Mouse (Mus musculus) embryonic facial prominence, embryonic 10.5 days (tissue): Measurements from ENCODE around the gene Slc4a1. TPM values are rescaled to one million over a fixed set of nuclear protein-coding genes. Genes with fewer than 3 reads are reported as not detected.
A peak's percentile ranks its signal among the peaks of the same experiment; 100 is the strongest.

Experiments used
- DNase-seq: peaks from one replicate; pipeline ENCODE4 v3.0.0-alpha.2; 2017; ENCODE audit warnings: low spot score
- H3K27ac ChIP-seq: fragments of 300-500 bp; sonication (generic); replicated peaks from 2 replicates; pipeline ENCODE4 v1.5.1; 2016; ENCODE audit warnings: mild to moderate bottlenecking
- H3K27me3 ChIP-seq: fragments of 300-500 bp; sonication (generic); replicated peaks from 2 replicates; pipeline ENCODE4 v1.6.1; 2016; ENCODE audit warnings: low read depth, mild to moderate bottlenecking; ENCODE audit not compliant: poor library complexity, severe bottlenecking
- H3K36me3 ChIP-seq: fragments of 300-500 bp; sonication (generic); replicated peaks from 2 replicates; pipeline ENCODE4 v1.6.1; 2016; ENCODE audit warnings: mild to moderate bottlenecking, moderate library complexity
- H3K4me1 ChIP-seq: fragments of 300-500 bp; sonication (generic); 2 replicates; pipeline ENCODE4 v1.6.1; 2016
- H3K4me3 ChIP-seq: fragments of 300-500 bp; sonication (generic); 2 replicates; pipeline ENCODE4 v1.5.1; 2016; ENCODE audit warnings: mild to moderate bottlenecking, moderate library complexity
- H3K9me3 ChIP-seq: fragments of 300-500 bp; sonication (generic); 2 replicates; pipeline ENCODE4 v1.6.1; 2016; ENCODE audit warnings: mild to moderate bottlenecking
- WGBS: fragments of 180-500 bp; shearing (Covaris S2); methylation state at CpG from one replicate; pipeline ENCODE4 v1.1.7; 2016; 5-methylcytosine and 5-hydroxymethylcytosine counted together
- polyA plus RNA-seq: library from polyadenylated mRNA; unstranded; fragments of >200 nt; fragmentation: Nextera tagmentation; extraction: Ambion mirVana; gene quantifications from 2 replicates; pipeline ENCODE4 v1.2.1, GENCODE M21; 2016

The Slc4a1 gene
- polyA plus RNA-seq, 1 experiment from 2014 or later, result 33.8 TPM

- WGBS, result 27% methylated on average over 10 of the region's 10 CpGs
- H3K27me3 ChIP-seq, result peaks cover 6% of the 10 kb centered on the region; the same call in 1 of the 2 replicates
- H3K4me1 ChIP-seq, result peaks cover 24% of the 10 kb centered on the region
- peak overlapping the region; percentile 100 for H3K4me3 ChIP-seq
- no peak for DNase-seq
- H3K36me3 ChIP-seq, result peaks cover 2% of the 10 kb centered on the region
- H3K27ac ChIP-seq, result peak overlapping the region; percentile 100
- H3K9me3 ChIP-seq, result no peaks in the 10 kb centered on the region
Measured at GRCm38 (mm10) chr11:102320686-102321005, 45.4 kb downstream of the Slc4a1 start.

- Histone ChIP-seq H3K4me3 (peak overlapping the region; percentile 100), H3K9me3 (no peaks in the 10 kb centered on the region), H3K36me3 (peaks cover 7% of the 10 kb centered on the region), H3K4me1 (peaks cover 30% of the 10 kb centered on the region), H3K27ac (peak overlapping the region; percentile 100), H3K27me3 (peaks cover 6% of the 10 kb centered on the region; the same call in 1 of the 2 replicates)
- under 1% methylated on average over 38 of the region's 38 CpGs for WGBS
- DNase-seq, result peak; percentile 84
Measured at GRCm38 (mm10) chr11:102319941-102320685, 45.9 kb downstream of the Slc4a1 start.

DNA sequence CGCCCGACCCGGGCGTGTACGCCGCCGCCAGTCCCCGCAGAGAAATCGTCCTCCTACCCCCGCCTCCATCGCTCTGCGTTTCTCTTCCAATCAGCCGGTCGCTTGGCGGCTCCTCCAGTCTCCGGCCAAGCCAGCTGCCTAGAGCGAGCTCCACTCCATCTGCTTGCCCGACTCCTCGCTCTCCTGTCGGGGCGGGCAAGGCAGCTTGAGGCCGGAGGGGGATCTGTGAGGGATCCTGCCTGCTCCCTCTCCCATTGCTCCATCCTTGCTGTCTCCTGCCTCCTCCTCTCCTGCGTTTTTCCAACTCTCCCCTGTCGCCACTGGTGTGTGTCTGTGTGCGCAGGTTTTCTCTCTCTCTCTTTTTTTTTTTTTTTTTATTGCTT is 46.6 kb downstream of the Slc4a1 start, which contains the start of gene Ubtf:
Gene Ubtf, minus strand, starts transcription at position 333 of the 383 bp plus-strand sequence.
- Histone ChIP-seq H3K27me3 (peaks cover 6% of the 10 kb centered on the region; the same call in 1 of the 2 replicates), H3K9me3 (no peaks in the 10 kb centered on the region), H3K27ac (peak within 1 kb of the TSS; percentile 100), H3K4me1 (peaks cover 32% of the 10 kb centered on the region), H3K4me3 (peak within 1 kb of the TSS; percentile 100), H3K36me3 (peaks cover 14% of the 10 kb centered on the region)
- under 1% methylated on average over 25 of the region's 25 CpGs for WGBS
- peak; percentile 84 for DNase-seq

- H3K27me3 ChIP-seq, result peaks cover 6% of the 10 kb centered on the region; the same call in 1 of the 2 replicates
- H3K36me3 ChIP-seq, result peaks cover 20% of the 10 kb centered on the region
Measured at GRCm38 (mm10) chr11:102318576-102319409, 47.2 kb downstream of the Slc4a1 start.

DNA sequence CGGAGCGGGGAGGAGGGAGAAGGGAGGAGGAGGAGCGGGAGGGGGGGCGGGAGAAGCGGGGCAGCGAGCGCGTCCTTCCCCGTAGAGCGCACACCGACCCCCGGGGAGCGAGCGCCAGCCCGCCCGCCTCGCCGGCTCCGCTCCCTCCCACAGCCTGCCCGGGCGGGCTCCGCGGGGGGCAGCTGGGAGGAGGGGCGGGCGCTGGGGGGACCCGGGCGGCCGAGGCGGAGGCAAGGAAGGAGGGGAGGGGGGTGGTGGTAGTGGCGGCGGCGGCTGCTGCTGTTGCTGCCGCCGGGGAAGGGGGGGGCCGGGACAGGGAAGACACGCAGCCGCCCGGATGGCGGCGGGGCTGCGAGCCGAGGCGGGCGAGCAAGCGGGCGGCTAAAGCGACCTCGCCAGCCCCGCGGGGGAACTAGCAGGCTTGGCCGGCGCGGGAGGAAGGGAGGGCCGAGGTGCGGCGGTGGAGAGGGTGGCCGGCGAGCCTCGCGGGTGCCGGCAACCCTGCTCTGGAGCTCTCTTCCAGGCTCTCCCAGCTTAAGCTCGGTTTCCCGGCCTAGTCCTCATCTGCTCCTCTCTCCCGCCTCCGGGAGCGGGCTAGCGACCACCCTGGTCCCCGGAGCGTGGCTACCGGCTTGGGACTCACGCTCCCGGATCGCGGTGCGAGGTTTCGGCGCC is 48.0 kb downstream of the Slc4a1 start:
- Histone ChIP-seq H3K9me3 (no peaks in the 10 kb centered on the region), H3K4me1 (peaks cover 32% of the 10 kb centered on the region), H3K27me3 (peaks cover 6% of the 10 kb centered on the region; the same call in 1 of the 2 replicates), H3K4me3 (peak overlapping the region; percentile 100), H3K27ac (peak overlapping the region; percentile 100), H3K36me3 (peaks cover 28% of the 10 kb centered on the region)
- DNase-seq, result peak; percentile 89
- WGBS, result under 1% methylated on average over 65 of the region's 77 CpGs

More at GRCm38 (mm10) chr11:102318576-102319409, 47.2 kb downstream of the Slc4a1 start:
- under 1% methylated on average over 84 of the region's 84 CpGs for WGBS
- Histone ChIP-seq H3K4me3 (peak overlapping the region; percentile 100), H3K27ac (peak overlapping the region; percentile 100), H3K9me3 (no peaks in the 10 kb centered on the region), H3K4me1 (peaks cover 32% of the 10 kb centered on the region)
- peak; percentile 76 for DNase-seq

DNA sequence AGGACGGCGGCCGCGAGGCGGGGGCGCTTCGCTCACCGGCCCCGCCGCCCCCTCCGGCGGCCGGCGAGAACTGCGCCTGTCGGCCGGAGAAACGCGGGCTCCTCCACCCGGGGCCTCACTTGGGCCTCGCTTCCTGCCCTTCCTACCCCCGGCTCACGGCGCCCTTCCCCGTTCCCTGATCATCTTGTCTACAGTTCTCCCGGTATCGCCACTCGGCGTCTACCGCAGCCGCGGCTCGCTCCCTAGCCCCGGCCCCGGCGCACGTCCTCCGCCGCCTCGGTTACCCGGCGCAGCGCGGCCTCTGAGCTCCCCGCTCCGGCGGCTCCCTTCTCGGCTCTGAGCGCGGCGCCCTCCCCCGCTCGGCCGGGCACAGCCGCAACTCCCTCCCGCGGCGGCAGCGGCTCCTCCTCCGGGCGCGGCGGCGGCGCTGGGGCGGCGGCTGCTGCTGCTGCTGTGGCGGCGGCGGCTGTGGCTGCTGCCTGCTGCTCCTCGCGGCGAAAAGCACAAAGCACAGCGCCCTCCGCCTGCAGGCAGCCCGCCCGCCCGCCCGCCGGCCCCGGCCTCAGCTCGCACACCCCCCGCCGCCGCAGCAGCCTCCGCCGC is 48.6 kb downstream of the Slc4a1 start:
- Histone ChIP-seq H3K27ac (peak overlapping the region; percentile 100), H3K4me1 (peaks cover 32% of the 10 kb centered on the region), H3K27me3 (0 out of 2 replicates have a peak, but pooled peaks cover 3% of the 10 kb centered on the region), H3K9me3 (no peaks in the 10 kb centered on the region), H3K36me3 (peaks cover 34% of the 10 kb centered on the region), H3K4me3 (peak overlapping the region; percentile 100)
- WGBS, result under 1% methylated on average over 87 of the region's 87 CpGs
- peak; percentile 80 for DNase-seq

GRCm38 (mm10) chr11:102316572-102317297 is 49.3 kb downstream of the Slc4a1 start:
- peak overlapping the region; percentile 100 for H3K27ac ChIP-seq
- H3K27me3 ChIP-seq, result no peaks in the 10 kb centered on the region
- under 1% methylated on average over 76 of the region's 80 CpGs for WGBS
- peaks cover 41% of the 10 kb centered on the region for H3K36me3 ChIP-seq
- H3K9me3 ChIP-seq, result no peaks in the 10 kb centered on the region
- peak; percentile 91 for DNase-seq
- peaks cover 37% of the 10 kb centered on the region for H3K4me1 ChIP-seq
- H3K4me3 ChIP-seq, result peak overlapping the region; percentile 100

DNA sequence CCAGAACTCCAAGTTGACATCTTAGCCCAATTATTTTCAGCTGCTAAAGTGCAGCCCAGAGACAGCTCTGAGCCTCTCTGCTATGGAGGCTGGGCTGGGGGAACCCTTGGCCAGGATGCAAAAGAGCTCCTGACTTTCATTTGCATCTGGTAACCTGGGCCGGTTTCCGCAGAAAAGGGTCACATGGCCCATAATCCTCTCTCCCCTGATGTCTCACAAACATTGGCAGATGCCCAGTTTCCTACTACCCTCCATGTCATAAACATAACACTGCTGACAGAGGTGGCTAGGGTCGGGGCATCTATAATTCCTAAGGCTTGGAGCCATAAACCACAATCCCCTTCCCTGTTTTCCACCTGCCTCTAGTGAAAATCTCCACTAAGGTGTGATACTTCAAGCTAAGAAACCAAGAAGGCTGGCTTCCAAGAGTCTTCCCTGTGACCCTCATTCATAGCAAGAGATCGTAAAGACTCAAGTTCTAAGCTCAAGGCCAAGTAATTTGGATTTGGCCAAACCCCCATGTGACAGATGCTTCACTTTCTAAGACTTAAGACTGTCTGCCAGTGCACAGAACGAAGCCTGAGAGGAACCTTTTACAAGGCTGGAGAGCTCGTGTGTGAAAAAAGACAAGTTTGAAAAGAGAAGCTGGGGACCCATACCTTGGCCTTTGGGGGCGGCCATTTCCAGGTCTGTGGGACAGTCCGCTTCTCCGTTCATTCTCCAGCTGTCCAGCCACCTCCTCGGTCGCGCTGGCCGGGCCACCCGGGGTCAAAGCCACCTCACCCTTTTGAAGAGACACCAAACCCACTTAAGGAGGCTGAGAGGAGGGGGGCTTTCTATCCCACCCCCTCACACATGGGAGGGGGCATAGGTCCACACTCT is 50.1 kb downstream of the Slc4a1 start:
- peaks cover 45% of the 10 kb centered on the region for H3K4me1 ChIP-seq
- peaks cover 49% of the 10 kb centered on the region for H3K36me3 ChIP-seq
- H3K4me3 ChIP-seq, result peak overlapping the region; percentile 100
- no peaks in the 10 kb centered on the region for H3K9me3 ChIP-seq
- DNase-seq, result no peak
- peak overlapping the region; percentile 100 for H3K27ac ChIP-seq
- H3K27me3 ChIP-seq, result no peaks in the 10 kb centered on the region
- whole genome bisulfite sequencing, result 20% methylated on average over 14 of the region's 14 CpGs

GRCm38 (mm10) chr11:102314321-102314720 is 51.7 kb downstream of the Slc4a1 start:
- Histone ChIP-seq H3K4me1 (peaks cover 52% of the 10 kb centered on the region), H3K9me3 (no peaks in the 10 kb centered on the region), H3K4me3 (no peak overlapping the region), H3K27ac (no peak overlapping the region), H3K36me3 (peaks cover 65% of the 10 kb centered on the region), H3K27me3 (no peaks in the 10 kb centered on the region)
- DNase-seq, result no peak
- WGBS, result 90% methylated on average over 12 of the region's 12 CpGs

DNA sequence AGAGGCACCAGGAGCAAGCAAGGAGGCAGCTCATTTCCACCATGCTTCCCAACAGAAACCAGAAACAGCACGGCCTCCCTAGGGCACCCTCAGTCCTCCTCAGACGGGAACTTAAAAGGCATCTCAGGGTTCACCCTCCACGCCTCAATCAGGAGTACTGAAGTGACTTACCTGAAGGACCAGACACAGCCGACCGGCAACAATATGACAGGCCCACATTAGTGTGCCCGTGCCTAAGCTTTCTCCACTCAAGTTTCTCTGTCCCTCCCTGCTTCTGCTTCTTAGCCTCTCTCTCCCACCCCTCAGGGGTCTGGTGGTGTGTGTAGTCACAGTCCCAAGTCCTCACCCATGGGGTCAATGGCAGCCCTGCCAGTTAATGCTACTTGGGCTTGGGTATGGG is 53.4 kb downstream of the Slc4a1 start:
- Histone ChIP-seq H3K36me3 (peaks cover 82% of the 10 kb centered on the region), H3K9me3 (no peaks in the 10 kb centered on the region), H3K4me1 (peaks cover 58% of the 10 kb centered on the region), H3K4me3 (no peak overlapping the region), H3K27me3 (no peaks in the 10 kb centered on the region), H3K27ac (no peak overlapping the region)
- DNase-seq, result no peak
- WGBS, result 83% methylated on average over 6 of the region's 6 CpGs

GRCm38 (mm10) chr11:102311966-102312365 is 54.0 kb downstream of the Slc4a1 start:
- H3K4me1 ChIP-seq, result peaks cover 58% of the 10 kb centered on the region
- H3K36me3 ChIP-seq, result peaks cover 89% of the 10 kb centered on the region
- H3K27me3 ChIP-seq, result no peaks in the 10 kb centered on the region

More at GRCm38 (mm10) chr11:102311966-102312365, 54.0 kb downstream of the Slc4a1 start:
- Histone ChIP-seq H3K9me3 (no peaks in the 10 kb centered on the region), H3K27ac (no peak overlapping the region), H3K4me3 (no peak overlapping the region; the same call in 1 of the 2 replicates)
- 87% methylated on average over 4 of the region's 4 CpGs for WGBS
- no peak for DNase-seq
